Mouse (Mus musculus) thymus, postnatal 25 days (tissue): Measurements from ENCODE around the gene Mef2a.

Experiments
- DNase-seq: peaks from one replicate; pipeline ENCODE4 v3.0.0; 2022

Mef2a gene

DNA sequence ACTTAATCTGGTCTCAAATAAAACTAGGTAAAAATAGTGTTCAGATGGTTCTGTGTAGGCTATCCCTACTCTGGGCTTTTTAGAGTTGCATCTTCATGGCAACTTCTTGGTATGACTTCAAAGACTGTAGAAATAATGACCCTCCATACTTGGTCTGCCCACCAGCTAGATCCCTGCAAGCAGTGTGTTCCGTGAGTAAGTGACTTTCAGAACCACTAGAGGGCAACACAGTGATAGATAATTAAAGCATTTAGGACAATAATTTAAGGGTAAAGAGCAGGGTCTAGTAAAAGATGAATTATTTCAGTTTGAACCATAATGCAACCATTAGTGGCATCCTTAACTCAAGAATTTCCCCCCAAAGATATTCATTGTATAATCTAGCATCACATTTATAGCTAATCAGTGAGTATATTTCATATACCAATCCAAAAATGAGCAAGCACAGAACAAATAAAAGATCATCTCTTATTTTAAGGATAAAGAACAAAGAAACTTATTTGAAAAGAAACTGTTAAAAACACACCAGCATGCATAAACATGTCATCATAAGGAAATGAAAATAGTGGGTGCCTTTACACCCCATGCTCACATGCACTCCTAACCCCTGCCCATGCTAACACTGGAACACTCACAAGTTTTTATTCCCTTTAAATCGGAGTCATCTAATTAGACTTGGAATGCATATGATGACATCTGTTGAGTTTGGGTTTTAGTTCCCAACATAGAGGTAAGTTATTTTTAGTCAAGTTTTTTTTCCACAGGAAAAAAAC lies 129.4 kb downstream of the Mef2a start:
- DNase-seq: no peak

DNA sequence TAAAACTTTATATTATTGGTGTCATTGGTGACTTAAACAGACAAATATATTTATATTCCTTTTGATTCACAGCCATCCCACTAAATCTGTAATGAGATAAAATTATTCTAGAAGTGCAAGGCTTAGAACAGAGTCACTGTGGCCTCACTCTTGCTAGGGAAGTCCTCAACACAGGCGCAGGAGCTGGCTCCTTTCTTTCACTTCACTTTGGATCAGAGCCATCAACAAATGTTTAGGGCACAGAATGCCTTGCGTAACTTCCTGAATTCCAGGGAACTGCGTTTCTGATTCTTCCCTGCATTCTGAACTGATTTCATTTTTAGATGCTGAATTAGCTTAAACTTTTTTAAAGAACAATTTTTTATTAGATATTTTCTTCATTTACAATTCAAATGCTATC lies 130.7 kb downstream of the Mef2a start:
- no peak for DNase-seq

GRCm38 (mm10) chr7:67237752-67238151 lies 134.9 kb downstream of the Mef2a start:
- DNase-seq: no peak

GRCm38 (mm10) chr7:67236351-67236750 lies 136.3 kb downstream of the Mef2a start:
- no peak for DNase-seq

DNA sequence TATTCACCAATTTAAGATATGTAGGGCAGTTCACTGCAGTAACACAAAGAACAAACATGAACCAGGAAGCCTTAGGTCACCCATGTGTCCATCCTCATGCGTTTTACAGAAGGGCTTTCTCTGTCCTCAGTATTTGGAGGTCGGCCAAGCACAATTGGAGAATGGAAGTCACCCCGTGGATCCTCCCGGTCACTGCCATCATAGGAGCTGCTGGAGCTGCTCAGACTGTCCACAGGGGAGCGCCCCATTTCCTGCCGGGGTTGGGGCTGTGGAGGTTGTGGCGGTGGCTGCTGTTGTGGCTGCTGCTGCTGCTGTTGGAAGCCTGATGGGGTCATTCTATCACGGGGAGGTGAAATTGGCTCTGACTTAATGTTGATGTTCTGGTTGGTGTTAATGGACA lies 137.9 kb downstream of the Mef2a start:
- no peak for DNase-seq

- no peak for DNase-seq
These were observed 140.2 kb downstream of the Mef2a start for GRCm38 (mm10) chr7:67232504-67232903.

- DNase-seq: no peak
These were observed 142.0 kb downstream of the Mef2a start for GRCm38 (mm10) chr7:67230640-67231140.

DNA sequence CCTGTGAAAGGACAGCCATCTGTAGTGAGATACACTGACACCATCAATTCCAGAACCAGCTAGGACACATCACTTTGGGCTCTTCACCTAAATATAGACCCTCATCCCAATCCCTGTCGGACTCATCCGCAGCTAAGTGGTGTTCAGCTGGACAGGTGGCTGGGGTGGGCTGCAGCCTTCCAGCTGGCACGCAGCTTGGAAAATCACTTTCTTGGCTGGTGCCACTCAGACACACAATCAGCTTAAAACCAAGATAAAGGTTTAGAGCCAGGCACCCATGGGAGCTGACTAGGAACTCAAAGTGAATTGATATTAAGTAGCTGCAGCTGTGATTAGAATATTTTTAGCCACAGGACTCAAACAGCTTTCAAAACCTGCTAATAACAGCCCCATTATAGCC lies 142.4 kb downstream of the Mef2a start:
- DNase-seq: no peak

- no peak for DNase-seq
These were observed 143.0 kb downstream of the Mef2a start for GRCm38 (mm10) chr7:67229701-67230100.

DNA sequence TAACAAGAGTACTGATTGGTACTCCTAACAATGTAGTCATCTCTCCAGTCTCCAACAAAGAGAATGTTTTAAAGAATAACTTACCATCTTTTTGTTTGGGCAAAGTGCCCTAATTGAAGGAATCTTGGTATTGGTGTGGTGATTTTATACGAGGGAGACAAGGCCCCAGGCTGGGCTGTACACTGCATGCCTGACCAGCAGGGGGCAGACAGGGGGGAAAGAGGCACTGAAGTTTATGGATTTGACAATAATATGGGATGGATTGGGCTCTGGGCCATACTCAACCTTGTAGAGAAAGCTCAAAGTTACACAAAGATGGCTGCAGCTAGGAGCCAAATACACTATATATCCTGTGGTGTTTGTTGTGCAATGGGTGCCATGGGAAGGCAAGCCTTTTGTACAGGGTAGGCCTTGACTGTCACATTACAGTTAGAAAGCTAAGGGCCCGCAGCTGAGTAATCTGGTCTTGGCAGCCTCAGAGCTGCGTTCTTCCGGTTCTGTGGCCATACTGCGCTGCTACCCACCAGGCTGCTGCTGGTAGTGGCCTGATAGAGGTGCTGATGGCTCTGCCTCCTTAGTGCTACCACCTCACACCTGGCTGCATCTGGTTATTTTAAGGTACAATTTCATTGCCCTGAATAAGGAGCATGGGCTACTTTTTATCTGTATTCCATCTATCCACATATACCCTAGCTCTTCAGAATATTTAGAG lies 143.6 kb downstream of the Mef2a start:
- peak; percentile 51 for DNase-seq

- no peak for DNase-seq
These were observed 144.3 kb downstream of the Mef2a start for GRCm38 (mm10) chr7:67228390-67228789.

- no peak for DNase-seq
These were observed 145.1 kb downstream of the Mef2a start for GRCm38 (mm10) chr7:67227538-67227937.

GRCm38 (mm10) chr7:67225943-67226625 lies 146.6 kb downstream of the Mef2a start:
- DNase-seq: no peak

DNA sequence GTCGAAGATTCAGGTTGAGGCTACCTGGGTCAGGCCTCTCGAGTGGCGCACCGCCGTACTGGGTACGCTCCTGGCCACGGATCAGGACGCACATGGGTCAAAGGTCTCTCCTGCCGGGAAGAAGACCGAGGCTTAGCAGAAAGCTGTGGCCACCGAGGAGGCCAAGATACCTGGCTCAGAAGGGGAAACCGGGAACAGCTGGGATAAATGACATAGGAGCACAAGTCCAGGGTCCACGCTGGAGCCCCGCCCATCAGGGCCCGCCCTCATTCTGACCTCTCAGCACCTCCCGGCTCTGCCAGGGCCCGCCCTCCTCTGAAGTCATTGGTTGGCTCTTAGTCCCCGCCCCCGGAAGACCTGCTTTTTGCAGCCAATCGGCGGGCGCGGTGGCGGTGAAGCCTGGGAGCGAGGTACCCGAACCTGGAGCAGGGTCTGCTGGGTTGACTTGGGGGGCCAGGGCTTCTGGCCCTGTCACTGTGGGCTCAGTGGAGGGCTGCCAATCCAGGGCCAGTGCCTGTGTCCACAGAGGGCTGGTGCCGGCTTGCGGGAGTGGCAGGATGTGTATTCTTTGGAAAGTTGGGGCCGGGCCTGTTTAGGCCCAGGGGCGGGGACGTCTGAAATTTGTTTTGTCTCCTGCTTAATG lies 150.3 kb downstream of the Mef2a start, which contains the start of gene Lysmd4:
TSS of gene Lysmd4 (plus strand) at position 325 of the 643 bp plus-strand sequence.
- DNase-seq: peak; percentile 96

GRCm38 (mm10) chr7:67217025-67217424 lies 155.6 kb downstream of the Mef2a start:
- peak; percentile 80 for DNase-seq

- no peak for DNase-seq
These were observed 156.3 kb downstream of the Mef2a start for GRCm38 (mm10) chr7:67216351-67216750.

DNA sequence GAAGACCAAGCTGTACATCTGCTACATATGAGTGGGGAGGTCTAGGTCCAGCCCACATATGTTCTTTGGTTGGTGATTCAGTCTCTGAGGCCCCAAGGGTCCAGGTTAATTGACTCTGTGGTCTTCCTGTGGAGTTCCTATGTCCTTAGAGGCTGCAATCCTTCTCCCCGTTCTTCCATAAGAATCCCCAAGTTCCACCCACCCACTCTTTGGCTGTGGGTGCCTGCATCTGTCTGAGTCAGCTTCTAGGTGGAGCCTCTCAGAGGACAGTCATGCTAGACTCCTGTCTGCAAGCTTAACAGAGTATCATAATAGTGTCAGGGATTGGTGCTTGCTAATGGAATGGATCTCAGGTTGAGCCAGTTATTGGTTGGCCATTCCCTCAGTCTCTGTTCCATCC lies 159.1 kb downstream of the Mef2a start:
- DNase-seq: no peak

DNA sequence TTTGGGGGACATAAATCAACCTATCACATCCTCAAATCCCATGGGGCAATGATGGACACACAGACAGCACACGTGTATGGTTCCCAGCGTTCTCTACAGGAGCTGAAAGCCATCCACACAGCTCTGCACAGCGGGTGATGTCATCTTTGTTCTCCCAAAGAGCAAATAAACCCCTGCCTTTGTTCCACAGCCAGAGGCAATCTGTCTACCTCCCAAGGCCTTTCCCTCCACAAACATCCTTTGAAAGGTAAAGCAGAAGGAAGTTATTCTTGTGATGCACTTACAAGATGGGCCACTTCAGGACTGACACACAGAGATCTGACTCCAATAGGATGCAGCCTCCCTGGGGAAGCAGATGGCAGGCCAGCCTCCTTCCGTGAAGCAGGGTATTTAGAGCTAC lies 160.7 kb downstream of the Mef2a start:
- no peak for DNase-seq

DNA sequence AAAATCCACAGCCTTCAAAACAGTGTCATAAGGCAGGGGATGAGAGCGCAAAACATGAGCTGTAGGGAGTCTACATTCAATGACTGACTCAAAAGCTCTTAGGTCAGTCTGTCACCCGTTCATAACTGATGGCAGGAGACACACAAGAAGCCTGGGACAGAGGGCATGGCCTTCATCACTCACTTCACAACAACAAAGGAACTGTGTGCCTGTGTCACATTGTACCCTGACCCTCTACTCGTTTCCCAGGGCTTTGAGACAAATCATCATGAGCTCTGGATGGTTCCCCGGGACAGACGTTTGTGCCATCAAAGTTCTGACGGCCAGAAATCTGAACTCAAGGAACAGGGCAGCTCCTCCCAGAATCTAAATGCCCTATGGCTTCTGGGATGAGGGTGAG lies 161.3 kb downstream of the Mef2a start:
- DNase-seq: no peak

GRCm38 (mm10) chr7:67210004-67210833 lies 162.4 kb downstream of the Mef2a start:
- DNase-seq: no peak

GRCm38 (mm10) chr7:67208317-67208716 lies 164.3 kb downstream of the Mef2a start:
- no peak for DNase-seq

DNA sequence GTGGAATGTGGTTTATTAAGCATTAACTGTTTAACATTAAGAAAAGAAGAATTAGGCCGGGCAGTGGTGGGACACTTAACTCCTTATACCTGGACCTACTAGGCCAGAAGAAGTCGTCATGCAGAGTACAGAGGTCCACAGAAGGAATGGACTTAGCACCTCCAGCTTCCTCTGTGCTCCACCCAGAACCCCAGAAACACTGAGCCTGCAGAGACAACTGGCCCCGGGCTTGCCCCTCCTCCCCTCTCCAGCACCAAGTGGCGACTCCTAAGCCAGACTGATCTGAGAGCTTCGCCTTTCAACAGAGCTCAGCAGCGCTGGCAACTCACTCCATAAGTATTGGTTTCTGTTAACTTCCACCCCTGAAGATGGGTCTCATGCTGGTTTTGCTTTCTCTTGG lies 165.0 kb downstream of the Mef2a start:
- DNase-seq: no peak
